Mouse (Mus musculus) neural tube, embryonic 11.5 days (tissue): ENCODE data around the gene Henmt1. TPM values are rescaled to one million over a fixed set of nuclear protein-coding genes. Genes with fewer than 3 reads are reported as not detected.

Experiments used
- ATAC-seq: fragments of 200-750 bp; cut with Nextera tagmentation; 2 replicates; pipeline ENCODE4 v1.8.0; 2017; ENCODE audit warnings: moderate number of reproducible peaks, mild to moderate bottlenecking, moderate TSS enrichment, moderate library complexity; ENCODE audit not compliant: insufficient read depth, low FRiP score, low TSS enrichment
- DNase-seq: peaks from one replicate; pipeline ENCODE4 v3.0.0-alpha.2; 2015; ENCODE audit warnings: low spot score
- H3K27ac ChIP-seq: fragments of 300-500 bp; sonication (generic); 2 replicates; pipeline ENCODE4 v1.5.1; 2014; ENCODE audit warnings: low read depth, mild to moderate bottlenecking, low read length
- H3K27me3 ChIP-seq: fragments of 300-500 bp; sonication (generic); 2 replicates; pipeline ENCODE4 v1.6.1; 2014; ENCODE audit warnings: mild to moderate bottlenecking, low read length, mixed read lengths; ENCODE audit not compliant: control insufficient read depth, insufficient read depth
- H3K36me3 ChIP-seq: fragments of 300-500 bp; sonication (generic); 2 replicates; pipeline ENCODE4 v1.6.1; 2014; ENCODE audit warnings: mild to moderate bottlenecking, low read length, moderate library complexity, mixed read lengths; ENCODE audit not compliant: control insufficient read depth, insufficient read depth
- H3K4me1 ChIP-seq: fragments of 300-500 bp; sonication (generic); 2 replicates; pipeline ENCODE4 v1.6.1; 2014; ENCODE audit warnings: low read length, mixed read lengths; ENCODE audit not compliant: control insufficient read depth, insufficient read depth
- H3K4me2 ChIP-seq: fragments of 300-500 bp; sonication (generic); 2 replicates; pipeline ENCODE4 v1.6.1; 2014; ENCODE audit warnings: low read depth, mild to moderate bottlenecking, moderate library complexity
- H3K4me3 ChIP-seq: fragments of 300-500 bp; sonication (generic); 2 replicates; pipeline ENCODE4 v1.5.1; 2014; ENCODE audit warnings: low read depth, low read length
- H3K9ac ChIP-seq: fragments of 300-500 bp; sonication (generic); 2 replicates; pipeline ENCODE4 v1.6.1; 2014; ENCODE audit warnings: mild to moderate bottlenecking, low read length
- H3K9me3 ChIP-seq: fragments of 300-500 bp; sonication (generic); 2 replicates; pipeline ENCODE4 v1.6.1; 2016; ENCODE audit warnings: low read length; ENCODE audit not compliant: control insufficient read depth
- WGBS: fragments of 180-500 bp; shearing (Covaris S2); extraction: QIAGEN DNeasy Blood & Tissue Kit; methylation state at CpG from one replicate; pipeline ENCODE4 v1.1.7; 2014; 5-methylcytosine and 5-hydroxymethylcytosine counted together
- polyA plus RNA-seq: library from polyadenylated mRNA; unstranded; fragments of >200 nt; fragmentation: Nextera tagmentation; extraction: Ambion mirVana; gene quantifications from 2 replicates; pipeline ENCODE4 v1.2.1, GENCODE M21; 2014

The Henmt1 gene
- polyA plus RNA-seq, 1 experiment from 2014 or later: 0.58 TPM

GRCm38 (mm10) chr3:108910303-108911080 lies 29.2 kb upstream of the Henmt1 start:
- no peak for ATAC-seq
- Histone ChIP-seq H3K27ac (peak overlapping the region; percentile 95), H3K9ac (peak overlapping the region; percentile 87), H3K4me1 (peaks cover 7% of the 10 kb centered on the region), H3K4me3 (peak overlapping the region; percentile 86), H3K27me3 (no peaks in the 10 kb centered on the region), H3K4me2 (peak overlapping the region; percentile 97), H3K36me3 (no peaks in the 10 kb centered on the region; the same call in 1 of the 2 replicates), H3K9me3 (no peaks in the 10 kb centered on the region)
- WGBS: under 1% methylated on average over 31 of the region's 32 CpGs
- peak; percentile 14 for DNase-seq

- no peaks in the 10 kb centered on the region for H3K27me3 ChIP-seq
- H3K4me3 ChIP-seq: peak overlapping the region; percentile 86
- H3K4me2 ChIP-seq: peak overlapping the region; percentile 97
- ATAC-seq (peak; percentile 75), DNase-seq (no peak)
- no peaks in the 10 kb centered on the region for H3K36me3 ChIP-seq
- peaks cover 7% of the 10 kb centered on the region for H3K4me1 ChIP-seq
- under 1% methylated on average over 42 of the region's 44 CpGs for WGBS
- no peaks in the 10 kb centered on the region for H3K9me3 ChIP-seq
- H3K9ac ChIP-seq: peak overlapping the region; percentile 87
- peak overlapping the region; percentile 95 for H3K27ac ChIP-seq
Measured at GRCm38 (mm10) chr3:108911081-108911547, 28.6 kb upstream of the Henmt1 start.

GRCm38 (mm10) chr3:108911548-108912413 lies 27.9 kb upstream of the Henmt1 start, which contains the start of gene Prpf38b:
Prpf38b (minus strand) TSS chr3:108911727.
- Histone ChIP-seq H3K9me3 (no peaks in the 10 kb centered on the region), H3K4me3 (peak within 1 kb of the TSS; percentile 86), H3K9ac (peak within 1 kb of the TSS; percentile 87), H3K27me3 (no peaks in the 10 kb centered on the region), H3K36me3 (no peaks in the 10 kb centered on the region), H3K4me2 (peak within 1 kb of the TSS; percentile 97), H3K27ac (peak within 1 kb of the TSS; percentile 95), H3K4me1 (peaks cover 7% of the 10 kb centered on the region)
- DNase-seq (peak; percentile 97), ATAC-seq (peak; percentile 99)
- 1% methylated on average over 53 of the region's 53 CpGs for WGBS

- no peaks in the 10 kb centered on the region for H3K4me1 ChIP-seq
- H3K27me3 ChIP-seq: no peaks in the 10 kb centered on the region
- DNase-seq (no peak), ATAC-seq (no peak)
- no peaks in the 10 kb centered on the region for H3K36me3 ChIP-seq
- H3K9me3 ChIP-seq: no peaks in the 10 kb centered on the region
- no peak overlapping the region for H3K9ac ChIP-seq
- 84% methylated on average over 1 of the region's 1 CpGs for WGBS
- H3K4me3 ChIP-seq: no peak overlapping the region
- H3K4me2 ChIP-seq: no peak overlapping the region
- H3K27ac ChIP-seq: no peak overlapping the region
Measured at GRCm38 (mm10) chr3:108915999-108916398, 23.7 kb upstream of the Henmt1 start.

- Histone ChIP-seq H3K4me2 (no peak overlapping the region), H3K9me3 (no peaks in the 10 kb centered on the region), H3K4me1 (no peaks in the 10 kb centered on the region), H3K27ac (no peak overlapping the region), H3K27me3 (no peaks in the 10 kb centered on the region), H3K36me3 (no peaks in the 10 kb centered on the region), H3K4me3 (no peak overlapping the region), H3K9ac (no peak overlapping the region)
- 58% methylated on average over 4 of the region's 4 CpGs for WGBS
- ATAC-seq (no peak), DNase-seq (no peak)
Measured at GRCm38 (mm10) chr3:108916857-108917256, 22.8 kb upstream of the Henmt1 start.

GRCm38 (mm10) chr3:108917986-108918385 lies 21.7 kb upstream of the Henmt1 start:
- Histone ChIP-seq H3K4me3 (no peak overlapping the region), H3K27ac (no peak overlapping the region), H3K36me3 (no peaks in the 10 kb centered on the region), H3K4me2 (no peak overlapping the region), H3K27me3 (no peaks in the 10 kb centered on the region), H3K9me3 (no peaks in the 10 kb centered on the region), H3K9ac (no peak overlapping the region), H3K4me1 (no peaks in the 10 kb centered on the region)
- no peak for ATAC-seq
- 71% methylated on average over 3 of the region's 3 CpGs for WGBS
- DNase-seq: no peak

DNA sequence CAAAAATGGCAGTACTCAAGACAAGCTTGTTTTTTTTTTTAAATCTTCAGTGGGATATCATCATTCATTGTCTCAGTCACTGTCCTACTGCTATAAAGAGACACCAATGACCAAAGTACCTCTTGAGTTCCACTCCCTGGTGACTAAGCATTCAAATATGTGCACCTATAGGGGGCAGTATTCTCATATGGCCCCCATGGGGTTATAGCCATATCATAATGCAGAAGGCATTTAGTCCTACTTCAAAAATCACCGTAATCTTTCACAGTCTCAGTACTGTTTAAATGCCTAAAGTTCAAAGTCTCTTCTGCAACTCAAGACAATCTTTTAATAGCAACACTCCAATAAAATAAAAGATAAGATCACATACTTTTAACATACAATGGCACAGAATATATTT lies 20.8 kb upstream of the Henmt1 start:
- WGBS: 100% methylated on average over 1 of the region's 1 CpGs
- Histone ChIP-seq H3K4me2 (no peak overlapping the region), H3K9me3 (no peaks in the 10 kb centered on the region), H3K4me1 (no peaks in the 10 kb centered on the region), H3K9ac (no peak overlapping the region), H3K27ac (no peak overlapping the region), H3K4me3 (no peak overlapping the region), H3K36me3 (no peaks in the 10 kb centered on the region), H3K27me3 (no peaks in the 10 kb centered on the region)
- DNase-seq: no peak
- no peak for ATAC-seq

GRCm38 (mm10) chr3:108920442-108921070 lies 19.1 kb upstream of the Henmt1 start:
- no peaks in the 10 kb centered on the region for H3K9me3 ChIP-seq
- no peaks in the 10 kb centered on the region for H3K36me3 ChIP-seq
- no peak overlapping the region for H3K9ac ChIP-seq
- ATAC-seq (no peak), DNase-seq (no peak)
- no peaks in the 10 kb centered on the region for H3K4me1 ChIP-seq
- H3K4me3 ChIP-seq: no peak overlapping the region
- H3K27me3 ChIP-seq: no peaks in the 10 kb centered on the region
- no peak overlapping the region for H3K4me2 ChIP-seq
- WGBS: 88% methylated on average over 3 of the region's 3 CpGs
- H3K27ac ChIP-seq: no peak overlapping the region
